Mouse (Mus musculus) spleen, postnatal 0 days (tissue): ENCODE measurements around the gene Zfpl1. TPM values are rescaled to one million over a fixed set of nuclear protein-coding genes. Genes with fewer than 3 reads are reported as not detected.

Experiments
- polyA plus RNA-seq: library from polyadenylated mRNA; unstranded; fragments of >200 nt; fragmentation: Nextera tagmentation; extraction: Ambion mirVana; gene quantifications from 2 replicates; pipeline ENCODE4 v1.2.1, GENCODE M21; 2015

Zfpl1 gene
- polyA plus RNA-seq: 30.3 and 32.0 TPM in 2 replicates

DNA sequence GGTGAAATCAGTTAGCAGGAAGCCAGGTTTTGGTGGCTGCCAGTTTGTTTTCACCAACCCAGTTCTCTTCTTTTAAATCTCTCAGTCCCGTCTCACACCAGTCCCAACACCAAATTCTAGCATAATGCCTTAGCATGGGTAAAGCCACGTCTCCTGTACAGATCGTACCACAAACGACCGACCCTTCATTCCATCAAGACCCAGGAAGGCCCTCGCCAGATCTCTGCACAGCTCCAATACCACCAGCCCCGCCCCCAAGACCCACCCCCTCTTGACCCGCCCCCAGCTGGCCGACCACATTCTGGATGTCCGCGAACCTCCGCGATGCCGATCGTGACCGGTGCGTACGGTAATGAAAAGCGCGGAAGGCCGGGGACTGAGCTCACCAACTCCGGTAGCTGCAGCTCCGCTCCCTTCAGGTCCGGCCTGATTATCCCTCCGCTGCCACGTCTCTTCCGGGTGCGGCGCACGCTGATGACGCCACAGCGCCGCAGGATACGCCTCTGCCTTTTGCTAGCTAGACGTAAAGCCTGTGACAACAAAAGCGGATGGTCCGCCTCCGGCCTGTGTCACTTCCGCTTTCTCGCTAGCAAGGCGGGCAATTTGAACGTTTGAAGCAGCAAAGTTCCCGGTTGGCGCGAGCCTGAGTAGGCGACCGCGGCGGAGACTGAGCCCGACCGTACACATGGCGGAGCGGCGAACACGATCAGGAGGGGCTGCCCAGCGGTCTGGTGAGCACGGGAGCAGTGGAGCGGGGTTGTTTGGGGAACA, at the start of gene Zfpl1, which contains the start of gene Cdca5:
Zfpl1 (minus strand) TSS at position 479 of the 771 bp plus-strand sequence.
Cdca5 (plus strand) TSS at position 506 of the 771 bp plus-strand sequence.

GRCm38 (mm10) chr19:6127760-6128341, 43.1 kb upstream of the Zfpl1 start, which contains the start of gene Snx15:
TSS of gene Snx15 (minus strand) at chr19:6128304.

DNA sequence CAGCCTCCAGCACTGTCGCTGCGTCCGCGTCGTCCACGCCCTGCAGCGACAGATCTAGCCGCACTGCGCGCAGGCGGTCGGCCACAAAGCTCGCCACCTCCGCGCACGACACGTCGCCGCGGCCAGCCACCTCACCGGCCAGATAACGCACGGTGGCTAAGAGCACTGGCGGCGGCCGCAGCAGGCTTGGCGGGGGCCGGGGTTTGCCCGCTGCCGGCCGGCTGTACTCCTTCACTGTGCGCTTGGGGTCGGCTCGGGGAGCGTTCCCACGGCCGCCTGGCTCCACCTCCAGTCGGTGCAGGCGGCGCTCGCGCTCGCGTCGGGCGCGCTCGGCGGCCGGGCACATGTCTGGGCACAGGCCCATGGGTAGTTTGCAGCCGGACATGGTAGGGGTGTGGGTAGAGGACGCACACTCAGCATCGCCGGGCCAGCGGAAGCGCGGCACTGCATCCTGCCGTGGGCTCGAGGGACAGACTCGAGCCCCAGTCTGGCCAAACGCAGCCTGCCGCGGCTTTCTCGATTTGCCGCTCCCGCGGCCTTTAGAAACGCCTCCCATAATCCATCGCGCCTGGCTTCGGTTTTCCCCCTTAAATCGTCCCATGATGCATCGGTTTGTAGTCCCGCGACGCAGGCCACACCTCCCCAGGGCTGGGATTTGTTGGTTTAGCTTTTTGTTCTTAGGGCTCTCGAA, 33.4 kb upstream of the Zfpl1 start, which contains the start of gene Sac3d1:
Sac3d1 (minus strand) TSS at position 665 of the 691 bp plus-strand sequence.

GRCm38 (mm10) chr19:6105586-6105985, 20.8 kb upstream of the Zfpl1 start, which contains the start of gene Naaladl1:
TSS of gene Naaladl1 (plus strand) at chr19:6105782.

GRCm38 (mm10) chr19:6094119-6094518, 9.4 kb upstream of the Zfpl1 start, which contains the start of gene AC131692.1:
TSS of gene AC131692.1 (plus strand) at chr19:6094419.

DNA sequence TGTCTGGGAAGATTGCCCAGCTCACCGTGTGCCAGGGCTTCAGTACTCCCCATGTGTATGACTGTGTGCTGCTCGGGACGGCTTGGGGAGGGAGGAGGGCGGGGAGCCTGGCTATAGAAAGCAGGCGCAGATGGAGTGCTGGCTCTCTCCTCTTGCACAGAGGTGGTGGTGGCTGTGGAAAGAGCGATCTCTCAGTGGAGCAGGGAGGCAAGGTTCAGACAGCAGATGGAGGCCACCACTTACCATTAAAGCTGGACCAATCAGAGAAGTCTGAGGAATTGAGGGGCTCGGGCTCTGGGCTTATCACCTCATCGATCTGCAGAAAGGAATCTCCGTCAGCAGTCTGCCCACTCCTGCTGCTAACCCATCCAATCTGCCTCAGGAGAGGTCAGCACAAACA, 2.6 kb downstream of the Zfpl1 start, which contains the start of gene Gm28374:
Gm28374 (minus strand) TSS at position 101 of the 400 bp plus-strand sequence.

GRCm38 (mm10) chr19:6079983-6080480, 4.7 kb downstream of the Zfpl1 start, which contains the start of gene Tmem262:
TSS of gene Tmem262 (plus strand) at chr19:6080033.

DNA sequence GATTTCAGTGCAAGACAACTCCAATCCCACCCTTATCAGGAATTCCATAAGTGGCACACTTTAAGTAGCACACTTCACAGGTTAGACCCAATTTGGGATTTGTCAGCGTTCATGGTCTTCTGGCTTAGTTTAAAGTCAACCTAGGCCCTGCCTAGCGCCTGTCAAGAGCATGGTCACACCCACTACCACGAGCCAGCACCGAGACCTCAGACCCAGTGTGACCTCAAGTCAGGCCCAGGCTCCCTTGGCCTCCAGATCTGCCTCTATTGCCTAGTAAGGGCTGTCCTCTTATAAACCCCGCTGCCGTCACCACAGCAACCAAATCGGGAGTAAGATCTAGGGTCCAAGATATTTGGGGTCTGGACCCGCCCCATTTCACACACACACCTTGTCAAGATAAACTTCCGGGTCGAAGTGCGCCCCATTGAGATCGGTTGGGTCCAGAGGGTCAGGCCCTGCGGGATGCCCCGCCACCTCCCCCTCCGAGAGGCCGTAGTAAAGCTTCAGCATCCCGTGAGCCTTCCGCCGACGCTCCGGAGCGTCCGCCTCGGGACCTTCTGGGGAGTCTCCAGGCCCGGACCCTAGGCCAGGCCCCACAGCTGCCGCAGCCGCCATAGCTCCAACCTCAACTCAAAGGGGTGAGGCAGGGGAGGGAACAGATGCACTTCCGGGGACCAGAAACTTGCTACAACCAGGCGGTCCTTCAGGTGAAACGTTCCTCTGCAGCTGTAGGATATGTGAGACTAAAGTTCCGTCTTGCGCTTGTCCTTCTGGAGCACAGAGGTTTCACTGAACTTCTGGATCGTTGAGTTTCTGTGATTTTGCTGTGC, 8.0 kb downstream of the Zfpl1 start, which contains the start of gene Vps51:
Vps51 (minus strand) TSS at position 668 of the 830 bp plus-strand sequence.

DNA sequence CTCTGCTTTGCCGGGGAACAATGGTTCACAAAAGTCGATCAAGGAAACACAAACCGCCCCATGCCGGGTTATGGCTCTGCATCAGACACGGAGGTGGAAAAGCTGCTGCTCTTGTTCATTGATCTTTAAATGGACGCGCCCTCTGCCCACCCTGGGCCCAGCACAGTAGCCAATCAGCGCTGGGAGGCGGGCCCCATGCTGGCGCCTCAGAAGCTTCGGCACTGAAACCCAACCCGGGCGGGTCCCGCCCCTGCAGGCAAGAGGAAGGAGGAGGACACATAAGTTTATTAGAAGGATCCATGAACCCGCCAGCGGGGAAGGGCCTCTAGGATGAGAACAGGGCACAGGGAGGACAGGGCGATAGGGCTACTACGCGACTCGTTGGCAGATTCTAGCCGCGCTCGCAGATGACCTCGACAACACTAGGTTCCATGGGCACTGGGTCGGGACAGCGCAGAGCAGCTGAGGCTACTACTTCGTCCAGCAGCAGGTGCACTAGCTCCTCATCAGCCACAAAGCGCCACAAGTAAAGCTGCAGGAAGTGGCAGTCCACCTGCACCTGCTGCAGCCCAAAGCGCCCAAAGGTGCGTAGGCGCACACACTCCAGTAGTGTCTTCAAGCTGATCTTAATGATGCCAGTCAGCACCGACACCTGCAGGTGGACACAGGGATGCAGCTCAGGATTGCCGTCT, 16.9 kb downstream of the Zfpl1 start, which contains the start of gene Tm7sf2:
Tm7sf2 (minus strand) TSS at position 650 of the 692 bp plus-strand sequence.

GRCm38 (mm10) chr19:6061021-6061533, 23.7 kb downstream of the Zfpl1 start, which contains the start of gene Znhit2:
TSS of gene Znhit2 (plus strand) at chr19:6061192.

GRCm38 (mm10) chr19:6057313-6058096, 27.3 kb downstream of the Zfpl1 start, which contains the start of the genes Mrpl49 and Fau:
TSS of gene Mrpl49 (minus strand) at chr19:6057785.
TSS of gene Fau (plus strand) at chr19:6057844.

DNA sequence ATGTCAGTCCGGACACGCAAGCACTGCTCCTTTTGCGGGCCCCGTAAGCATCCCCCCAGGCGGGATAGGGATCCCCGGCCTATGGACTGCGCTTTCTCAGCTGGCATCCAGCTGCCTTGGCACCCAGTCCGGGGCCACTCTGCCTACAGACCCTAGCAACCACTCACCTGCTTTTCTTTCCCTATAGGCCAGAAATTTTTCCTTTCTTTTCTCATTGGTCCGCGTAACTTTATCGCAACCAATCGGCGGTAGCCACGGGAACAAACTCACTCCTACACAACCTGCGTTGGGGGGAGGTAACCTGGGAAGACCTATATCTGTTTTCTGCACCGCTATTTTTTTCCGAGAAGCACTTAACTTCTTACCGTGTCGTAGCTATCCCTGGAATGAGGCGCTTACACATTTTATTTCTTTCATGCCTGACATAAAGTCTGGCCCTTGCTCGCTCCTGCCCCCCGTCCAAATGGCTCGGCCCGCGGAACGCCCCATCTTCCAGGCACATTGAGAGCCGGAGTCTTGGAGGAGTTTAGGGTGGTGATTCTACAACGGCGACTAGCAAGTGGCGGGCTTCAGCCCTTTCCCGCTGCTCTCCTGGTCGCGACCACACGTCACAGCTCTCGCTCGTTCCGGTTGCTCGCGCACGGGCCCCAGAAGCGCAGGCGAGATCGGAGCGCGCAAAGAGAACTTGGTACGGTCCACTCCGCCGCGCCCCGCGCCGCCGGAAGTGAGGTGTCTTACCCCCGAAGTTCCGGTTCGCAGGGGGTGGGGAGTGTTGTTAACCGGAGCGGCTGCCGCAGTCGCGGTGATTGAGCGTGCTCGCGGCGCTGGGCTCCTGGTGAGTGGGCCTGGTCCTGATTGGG, 38.2 kb downstream of the Zfpl1 start, which contains the start of gene Syvn1:
Syvn1 (plus strand) TSS at position 283 of the 860 bp plus-strand sequence.

Other genes with a start within 250 kb of the Zfpl1 start
- gene Frmd8, start 209.7 kb downstream of the Zfpl1 start, polyA plus RNA-seq: 18.5 and 20.2 TPM in 2 replicates
- gene Slc25a45, start 207.1 kb downstream of the Zfpl1 start, polyA plus RNA-seq: 8.4 and 14.3 TPM in 2 replicates
- 4.8 and 5.1 TPM in 2 replicates for gene Tigd3, start 190.8 kb downstream of the Zfpl1 start, polyA plus RNA-seq
- gene Dpf2, start 171.9 kb downstream of the Zfpl1 start, polyA plus RNA-seq: 55.3 and 62.4 TPM in 2 replicates
- 4.2 and 5.4 TPM in 2 replicates for gene Cdc42ep2, start 160.1 kb downstream of the Zfpl1 start, polyA plus RNA-seq
- 61.9 and 69.5 TPM in 2 replicates for gene Pola2, start 120.8 kb downstream of the Zfpl1 start, polyA plus RNA-seq
- 0.18 and 0.33 TPM in 2 replicates for gene Slc22a20, start 98.8 kb downstream of the Zfpl1 start, polyA plus RNA-seq
- gene Capn1, start 69.1 kb downstream of the Zfpl1 start, polyA plus RNA-seq: 17.5 and 18.8 TPM in 2 replicates
- gene Syvn1, start 38.4 kb downstream of the Zfpl1 start, polyA plus RNA-seq: 13.7 and 15.3 TPM in 2 replicates
- 41.2 and 44.7 TPM in 2 replicates for gene Mrpl49, start 27.2 kb downstream of the Zfpl1 start, polyA plus RNA-seq
- gene Fau, start 27.1 kb downstream of the Zfpl1 start, polyA plus RNA-seq: 972 and 981 TPM in 2 replicates
- gene Znhit2, start 23.8 kb downstream of the Zfpl1 start, polyA plus RNA-seq: 24.3 and 28.5 TPM in 2 replicates
- gene Tm7sf2, start 16.6 kb downstream of the Zfpl1 start, polyA plus RNA-seq: 3.8 and 3.9 TPM in 2 replicates
- gene Vps51, start 7.7 kb downstream of the Zfpl1 start, polyA plus RNA-seq: 37.6 and 41.3 TPM in 2 replicates
- gene Tmem262, start 4.9 kb downstream of the Zfpl1 start, polyA plus RNA-seq: not detected in 2 replicates
- 0.28 and 0.61 TPM in 2 replicates for gene Gm28374, start 2.7 kb downstream of the Zfpl1 start, polyA plus RNA-seq
- gene Cdca5, start within 50 bp of the Zfpl1 start, polyA plus RNA-seq: 38.6 and 42.9 TPM in 2 replicates
- gene AC131692.1, start 9.5 kb upstream of the Zfpl1 start, polyA plus RNA-seq: 0.21 and 0.32 TPM in 2 replicates
- gene Naaladl1, start 20.8 kb upstream of the Zfpl1 start, polyA plus RNA-seq: 0.34 and 0.40 TPM in 2 replicates
- gene Sac3d1, start 33.7 kb upstream of the Zfpl1 start, polyA plus RNA-seq: 29.3 and 29.9 TPM in 2 replicates
- gene Snx15, start 43.3 kb upstream of the Zfpl1 start, polyA plus RNA-seq: 31.6 and 32.1 TPM in 2 replicates
- 0.96 and 1.0 TPM in 2 replicates for gene Batf2, start 56.0 kb upstream of the Zfpl1 start, polyA plus RNA-seq
- gene Arl2, start 56.6 kb upstream of the Zfpl1 start, polyA plus RNA-seq: 37.1 and 37.2 TPM in 2 replicates
- not detected in 2 replicates for gene Majin, start 99.4 kb upstream of the Zfpl1 start, polyA plus RNA-seq
- 0.17 and 0.22 TPM in 2 replicates for gene Gpha2, start 141.4 kb upstream of the Zfpl1 start, polyA plus RNA-seq
- 5.0 and 6.2 TPM in 2 replicates for gene Ppp2r5b, start 150.9 kb upstream of the Zfpl1 start, polyA plus RNA-seq
- 4.4 and 5.6 TPM in 2 replicates for gene Atg2a, start 156.7 kb upstream of the Zfpl1 start, polyA plus RNA-seq
- gene Ehd1, start 191.8 kb upstream of the Zfpl1 start, polyA plus RNA-seq: 66.5 and 75.4 TPM in 2 replicates
- 0.40 and 0.67 TPM in 2 replicates for gene Cdc42bpg, start 221.5 kb upstream of the Zfpl1 start, polyA plus RNA-seq